Mouse (Mus musculus) midbrain, embryonic 10.5 days (tissue): ENCODE measurements at regions not wholly inside any gene's neighbourhood (a gene's known extent, or its start where the extent isn't known, plus 50 kb on each side); places are given as distances from the start of the nearest gene placed in this dataset.

Source experiments
- DNase-seq: peaks from one replicate; pipeline ENCODE4 v3.0.0-alpha.2; 2017; ENCODE audit warnings: low spot score
- H3K27ac ChIP-seq: fragments of 300-500 bp; sonication (generic); replicated peaks from 2 replicates; pipeline ENCODE4 v1.5.1; 2016; ENCODE audit warnings: mild to moderate bottlenecking
- H3K27me3 ChIP-seq: fragments of 300-500 bp; sonication (generic); 2 replicates; pipeline ENCODE4 v1.6.1; 2016; ENCODE audit warnings: low read depth, mild to moderate bottlenecking; ENCODE audit not compliant: poor library complexity, severe bottlenecking
- H3K36me3 ChIP-seq: fragments of 300-500 bp; sonication (generic); 2 replicates; pipeline ENCODE4 v1.6.1; 2016; ENCODE audit warnings: mild to moderate bottlenecking, moderate library complexity
- H3K4me1 ChIP-seq: fragments of 300-500 bp; sonication (generic); 2 replicates; pipeline ENCODE4 v1.6.1; 2016
- H3K4me3 ChIP-seq: fragments of 300-500 bp; sonication (generic); 2 replicates; pipeline ENCODE4 v1.5.1; 2016; ENCODE audit warnings: mild to moderate bottlenecking, moderate library complexity
- H3K9me3 ChIP-seq: fragments of 300-500 bp; sonication (generic); replicated peaks from 2 replicates; pipeline ENCODE4 v1.6.1; 2016; ENCODE audit warnings: mild to moderate bottlenecking
- WGBS: fragments of 180-500 bp; shearing (Covaris S2); methylation state at CpG from one replicate; pipeline ENCODE4 v1.1.7; 2016; 5-methylcytosine and 5-hydroxymethylcytosine counted together

- no peak for DNase-seq
- H3K4me1 ChIP-seq, result no peaks in the 10 kb centered on the region
- no peaks in the 10 kb centered on the region for H3K9me3 ChIP-seq
Observed at GRCm38 (mm10) chr1:187413881-187414280, 194.7 kb upstream of the Esrrg start.

DNA sequence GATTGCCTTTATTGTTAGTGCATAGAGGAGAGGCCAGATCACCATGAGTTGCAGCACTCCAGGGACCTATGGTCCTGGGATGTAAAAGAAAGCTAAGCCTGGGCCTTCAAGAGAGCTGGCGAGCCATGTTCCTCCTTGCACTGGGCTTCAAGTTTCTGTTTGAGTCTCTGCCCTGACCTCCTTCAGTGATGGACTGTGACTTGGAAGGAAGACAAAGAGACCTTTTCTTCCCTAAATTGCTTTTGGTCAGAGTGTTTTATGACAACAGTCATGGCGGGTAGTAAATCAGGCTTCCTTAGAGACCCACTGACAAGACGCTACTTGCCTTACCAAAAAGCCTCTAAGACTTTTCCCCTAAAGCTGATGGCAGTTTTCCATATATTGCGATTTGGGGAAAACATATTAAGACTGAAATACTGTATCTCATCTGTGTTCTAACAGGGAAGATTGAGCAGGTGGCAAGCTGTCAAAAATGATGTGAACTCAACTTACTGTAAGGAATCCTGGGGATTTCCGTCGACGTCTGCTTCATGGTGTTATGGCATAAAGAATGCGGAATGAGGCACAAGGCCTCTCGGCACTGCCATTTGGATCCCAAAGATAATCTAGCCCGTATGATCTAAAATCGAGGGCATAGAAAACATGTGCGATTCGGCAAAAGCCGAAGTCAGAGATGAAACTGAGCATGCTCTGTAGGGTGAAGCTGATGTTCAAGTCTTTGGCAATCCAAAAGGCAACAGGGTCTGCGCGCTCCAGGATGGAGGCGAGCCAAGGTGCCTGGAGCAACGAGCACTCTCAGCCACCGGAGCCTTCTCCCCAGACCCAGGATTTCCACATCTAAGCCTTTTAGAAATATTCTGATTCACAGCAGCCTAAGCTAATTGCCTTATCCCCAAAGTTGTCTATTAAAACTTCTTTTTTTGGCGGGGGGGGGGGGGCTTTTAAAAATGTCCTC is 190.1 kb upstream of the Esrrg start:
- H3K27me3 ChIP-seq, result no peaks in the 10 kb centered on the region
- H3K27ac ChIP-seq, result no peak overlapping the region
- no peaks in the 10 kb centered on the region for H3K9me3 ChIP-seq
- no peak for DNase-seq
- no peaks in the 10 kb centered on the region for H3K4me1 ChIP-seq
- no peaks in the 10 kb centered on the region for H3K36me3 ChIP-seq
- no peak overlapping the region for H3K4me3 ChIP-seq
- WGBS, result 92% methylated on average over 20 of the region's 20 CpGs

More at GRCm38 (mm10) chr1:187413881-187414280, 194.7 kb upstream of the Esrrg start:
- no peak overlapping the region for H3K4me3 ChIP-seq
- 92% methylated on average over 6 of the region's 6 CpGs for WGBS
- no peak overlapping the region for H3K27ac ChIP-seq
- no peaks in the 10 kb centered on the region for H3K27me3 ChIP-seq
- H3K36me3 ChIP-seq, result no peaks in the 10 kb centered on the region

- Histone ChIP-seq H3K27me3 (no peaks in the 10 kb centered on the region), H3K27ac (no peak overlapping the region), H3K4me3 (no peak overlapping the region), H3K9me3 (no peaks in the 10 kb centered on the region), H3K4me1 (no peaks in the 10 kb centered on the region), H3K36me3 (no peaks in the 10 kb centered on the region)
- DNase-seq, result no peak
- WGBS, result 88% methylated on average over 9 of the region's 9 CpGs
Observed at GRCm38 (mm10) chr1:187428536-187429215, 179.9 kb upstream of the Esrrg start.

DNA sequence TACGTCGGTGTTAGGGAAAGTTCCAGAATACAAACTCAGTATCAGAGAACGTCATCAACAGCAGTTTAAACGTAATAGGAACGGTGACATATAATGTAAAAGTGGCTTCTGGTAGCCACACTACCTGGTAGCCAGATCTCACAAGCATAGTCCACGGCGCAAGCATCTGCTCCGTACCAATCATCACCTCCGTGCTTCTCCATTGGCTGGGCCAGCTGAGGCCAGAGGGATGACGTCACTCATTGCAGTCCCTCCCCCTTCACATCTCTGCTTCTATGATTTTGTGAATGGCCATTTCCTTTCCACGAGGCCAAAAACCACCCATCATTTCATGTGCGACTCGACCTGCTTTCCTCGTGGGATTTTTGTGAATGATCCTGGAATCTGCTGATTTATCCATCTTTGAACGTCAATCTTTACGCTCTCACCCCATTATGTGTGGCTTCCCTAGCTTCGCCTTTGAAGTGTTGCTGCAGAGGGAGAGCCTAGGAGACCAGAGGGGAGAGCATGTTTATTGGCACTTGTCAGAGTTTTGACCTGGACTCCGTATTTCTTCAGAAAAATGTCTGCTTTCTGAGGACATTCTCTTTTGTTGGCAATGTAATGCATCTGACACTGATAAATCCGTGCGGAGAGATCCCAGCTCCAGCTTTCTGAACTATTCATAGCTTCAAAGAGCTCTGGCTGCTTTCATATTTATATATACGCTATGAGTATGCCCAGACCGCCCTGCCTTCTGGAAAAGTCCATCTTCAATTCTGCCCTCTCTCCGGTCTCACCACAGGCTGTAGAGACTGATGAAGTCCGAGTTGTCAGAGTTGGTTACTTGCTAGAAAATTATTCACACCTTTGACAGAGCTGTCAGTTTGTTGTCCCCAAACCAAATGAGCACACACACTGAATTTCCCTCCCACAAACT is 174.6 kb upstream of the Esrrg start:
- H3K27ac ChIP-seq, result no peak overlapping the region
- no peak overlapping the region for H3K4me3 ChIP-seq
- H3K27me3 ChIP-seq, result no peaks in the 10 kb centered on the region
- no peaks in the 10 kb centered on the region for H3K9me3 ChIP-seq
- H3K36me3 ChIP-seq, result no peaks in the 10 kb centered on the region
- DNase-seq, result no peak
- no peaks in the 10 kb centered on the region for H3K4me1 ChIP-seq
- 92% methylated on average over 24 of the region's 24 CpGs for WGBS

DNA sequence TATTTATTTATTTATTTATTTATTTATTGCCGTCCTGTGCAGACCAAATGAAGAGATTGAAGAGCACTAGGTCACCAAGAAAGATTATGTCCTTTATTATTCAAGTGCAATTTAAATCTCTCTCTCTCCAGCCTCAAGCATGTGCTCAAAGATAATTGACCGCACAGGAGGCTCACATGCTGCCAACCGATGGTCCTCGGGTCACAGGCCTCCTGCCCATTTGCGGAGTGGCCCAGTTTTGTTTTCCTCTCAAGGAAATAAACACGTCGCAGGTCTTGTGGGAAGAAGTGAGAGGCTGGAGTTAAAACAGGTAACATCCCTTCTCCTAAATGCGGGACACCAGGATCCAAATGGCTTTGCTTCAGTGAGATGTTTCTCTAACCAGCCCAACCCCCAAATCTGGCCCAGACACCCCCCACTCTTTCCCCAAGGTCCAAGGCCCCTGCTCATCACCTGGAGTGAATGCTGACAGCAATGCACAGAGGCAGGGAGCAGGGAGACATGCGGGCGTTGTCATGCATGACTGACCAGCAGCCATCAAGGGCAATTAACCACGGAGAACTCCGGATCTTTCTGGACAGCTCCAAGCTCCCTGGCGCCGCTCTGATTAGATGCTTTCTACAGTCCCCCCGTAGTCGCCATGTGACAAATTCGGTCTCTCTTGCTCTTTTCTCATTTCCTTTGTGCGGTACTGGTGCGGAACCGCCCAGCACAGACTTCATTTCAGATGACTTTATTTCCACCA is 169.2 kb upstream of the Esrrg start:
- peaks cover 6% of the 10 kb centered on the region; the same call in 1 of the 2 replicates for H3K4me1 ChIP-seq
- H3K27ac ChIP-seq, result no peak overlapping the region
- DNase-seq, result peak; percentile 54
- H3K9me3 ChIP-seq, result no peaks in the 10 kb centered on the region
- no peaks in the 10 kb centered on the region for H3K27me3 ChIP-seq
- WGBS, result 73% methylated on average over 20 of the region's 20 CpGs
- H3K36me3 ChIP-seq, result no peaks in the 10 kb centered on the region
- H3K4me3 ChIP-seq, result no peak overlapping the region

GRCm38 (mm10) chr1:187441668-187442193 is 166.9 kb upstream of the Esrrg start:
- no peak overlapping the region for H3K4me3 ChIP-seq
- H3K4me1 ChIP-seq, result peaks cover 6% of the 10 kb centered on the region; the same call in 1 of the 2 replicates
- 58% methylated on average over 3 of the region's 3 CpGs for WGBS

GRCm38 (mm10) chr1:187446511-187446910 is 162.1 kb upstream of the Esrrg start:
- 86% methylated on average over 6 of the region's 6 CpGs for WGBS
- Histone ChIP-seq H3K4me1 (peaks cover 30% of the 10 kb centered on the region), H3K4me3 (no peak overlapping the region), H3K9me3 (no peaks in the 10 kb centered on the region), H3K27me3 (peaks cover 3% of the 10 kb centered on the region), H3K36me3 (no peaks in the 10 kb centered on the region), H3K27ac (no peak overlapping the region)
- DNase-seq, result no peak

More at GRCm38 (mm10) chr1:187441668-187442193, 166.9 kb upstream of the Esrrg start:
- no peak for DNase-seq
- 0 out of 2 replicates have a peak, but pooled peaks cover 3% of the 10 kb centered on the region for H3K27me3 ChIP-seq
- no peaks in the 10 kb centered on the region for H3K36me3 ChIP-seq
- H3K27ac ChIP-seq, result no peak overlapping the region
- H3K9me3 ChIP-seq, result no peaks in the 10 kb centered on the region

- DNase-seq, result peak; percentile 63
- Histone ChIP-seq H3K4me1 (peaks cover 30% of the 10 kb centered on the region), H3K27me3 (peaks cover 3% of the 10 kb centered on the region), H3K27ac (no peak overlapping the region), H3K9me3 (no peaks in the 10 kb centered on the region), H3K4me3 (no peak overlapping the region), H3K36me3 (no peaks in the 10 kb centered on the region)
- WGBS, result 18% methylated on average over 6 of the region's 6 CpGs
Observed at GRCm38 (mm10) chr1:187448173-187448572, 160.4 kb upstream of the Esrrg start.

DNA sequence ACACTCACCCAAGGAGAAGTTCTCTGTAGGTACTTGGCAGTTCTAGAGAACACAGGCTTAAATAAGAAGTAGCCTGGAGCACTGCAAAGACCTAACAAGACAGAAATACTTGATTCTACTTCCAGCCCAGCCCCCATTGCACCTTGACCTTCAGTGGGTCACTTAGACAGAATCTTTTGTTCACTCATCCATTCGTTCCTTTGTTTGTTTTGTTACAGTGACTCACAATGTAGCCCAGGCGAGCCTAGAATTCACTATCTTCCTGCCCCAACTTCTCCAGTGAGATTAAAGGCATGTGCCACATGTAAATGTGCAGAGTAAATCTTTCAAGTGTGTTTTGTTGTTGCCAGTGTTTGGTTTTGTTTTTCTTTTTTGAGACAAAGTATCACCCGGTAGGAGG is 158.5 kb upstream of the Esrrg start:
- Histone ChIP-seq H3K27me3 (peaks cover 3% of the 10 kb centered on the region), H3K36me3 (no peaks in the 10 kb centered on the region), H3K27ac (no peak overlapping the region; the same call in 1 of the 2 replicates), H3K4me3 (no peak overlapping the region), H3K9me3 (no peaks in the 10 kb centered on the region), H3K4me1 (peaks cover 30% of the 10 kb centered on the region)
- DNase-seq, result no peak
- whole genome bisulfite sequencing, result 33% methylated on average over 3 of the region's 3 CpGs

DNA sequence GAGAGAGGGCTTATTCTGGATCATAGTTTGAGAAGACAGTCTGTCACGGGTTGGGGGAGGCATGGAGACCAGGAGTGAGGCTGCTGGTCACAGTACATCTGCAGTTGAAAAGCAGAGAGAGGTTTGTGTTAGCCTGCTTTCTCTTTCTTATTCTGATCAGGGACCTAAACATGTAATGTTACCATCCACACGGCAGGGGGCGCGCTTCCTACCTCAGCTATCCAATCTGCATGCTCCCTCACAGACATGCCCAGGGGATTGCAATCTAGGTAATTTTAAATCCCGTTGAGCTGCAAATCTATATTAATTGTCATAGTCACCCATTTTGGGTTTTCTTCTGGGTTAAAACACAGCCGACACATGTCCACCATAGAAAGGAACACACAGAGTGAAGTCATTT is 156.4 kb upstream of the Esrrg start:
- WGBS, result 39% methylated on average over 6 of the region's 6 CpGs
- Histone ChIP-seq H3K36me3 (no peaks in the 10 kb centered on the region), H3K4me3 (no peak overlapping the region), H3K9me3 (no peaks in the 10 kb centered on the region), H3K27me3 (no peaks in the 10 kb centered on the region; the same call in none of the 2 replicates), H3K27ac (no peak overlapping the region), H3K4me1 (peaks cover 30% of the 10 kb centered on the region)
- peak; percentile 48 for DNase-seq

DNA sequence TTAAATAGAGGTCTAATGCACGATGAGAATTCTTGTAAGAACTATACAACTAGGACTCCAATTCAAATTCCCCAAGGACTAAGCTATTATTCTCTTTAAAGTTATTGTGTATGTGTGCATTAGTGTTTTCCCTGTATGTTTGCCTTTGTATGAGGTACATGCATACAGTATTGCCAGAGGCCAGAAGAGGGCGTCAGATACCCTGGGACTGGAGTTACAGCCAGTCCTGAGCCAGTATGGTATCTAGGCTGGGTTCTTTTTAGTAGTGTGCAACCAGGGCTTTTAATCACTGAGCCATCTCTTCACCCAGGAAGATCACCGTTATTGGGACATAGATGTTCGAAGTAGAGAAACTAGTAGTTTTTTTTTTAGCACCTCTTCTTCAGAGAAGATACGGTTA is 154.2 kb upstream of the Esrrg start:
- peaks cover 15% of the 10 kb centered on the region for H3K4me1 ChIP-seq
- no peaks in the 10 kb centered on the region for H3K9me3 ChIP-seq
- 68% methylated on average over 5 of the region's 5 CpGs for WGBS
- H3K36me3 ChIP-seq, result no peaks in the 10 kb centered on the region
- H3K4me3 ChIP-seq, result no peak overlapping the region
- no peaks in the 10 kb centered on the region; the same call in 1 of the 2 replicates for H3K27me3 ChIP-seq
- no peak overlapping the region for H3K27ac ChIP-seq
- DNase-seq, result peak; percentile 37
